Mouse (Mus musculus): ENCODE data around the gene Ddb1. TPM values are rescaled to one million over a fixed set of nuclear protein-coding genes. Genes with fewer than 3 reads are reported as not detected.

Gene Ddb1
- total RNA-seq, 2 experiments from 2014 or later, result 193 to 194 TPM

GRCm38 (mm10) chr19:10589127-10589857 lies 15.8 kb upstream of the Ddb1 start:
- intact Hi-C loops (cut with DNase I), result no loop called here
- DNase-seq (ENCODE audit: low spot score in 2 of 2), result no peak

- DNase-seq (ENCODE audit: low spot score in 2 of 2), result no peak
- intact Hi-C loops (cut with DNase I), result no loop called here
Observed at GRCm38 (mm10) chr19:10590301-10590700, 14.8 kb upstream of the Ddb1 start.

DNA sequence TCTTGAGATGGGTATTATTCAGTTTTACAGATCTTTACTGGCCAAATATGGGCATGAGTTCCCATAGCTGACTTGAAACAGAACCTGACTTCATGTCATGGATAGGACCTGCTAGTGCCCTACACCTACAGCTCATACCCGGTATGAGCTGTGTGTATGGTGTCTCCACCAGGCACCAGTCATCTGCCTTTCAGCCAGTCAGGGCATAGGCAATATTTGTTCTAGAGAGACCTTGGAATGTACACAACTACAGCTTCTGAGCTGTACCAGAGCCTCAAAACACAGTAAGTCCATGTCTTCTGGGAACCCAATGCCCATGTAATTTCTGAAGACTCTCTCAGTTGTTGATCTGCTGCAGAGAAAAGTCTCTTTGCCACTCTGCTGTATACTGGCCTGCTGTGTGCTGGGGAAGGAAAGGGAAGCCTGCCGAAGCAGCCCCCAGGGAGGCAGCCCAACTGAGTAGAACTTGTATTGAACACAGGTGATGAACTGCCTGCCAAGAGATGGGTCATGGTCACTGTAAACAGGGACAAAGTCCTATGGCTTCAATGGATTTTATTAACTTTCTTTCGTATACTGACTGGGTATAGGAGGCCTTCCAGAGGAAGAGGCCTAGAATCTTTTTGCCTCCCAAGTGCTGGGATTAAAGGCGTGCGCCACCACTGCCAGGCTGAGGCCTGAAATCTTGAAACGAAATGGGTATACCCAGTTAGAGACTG lies 13.3 kb upstream of the Ddb1 start:
- intact Hi-C loops (cut with DNase I), result no loop called here
- no peak for DNase-seq (ENCODE audit: low spot score in 2 of 2)

GRCm38 (mm10) chr19:10598188-10598587 lies 6.9 kb upstream of the Ddb1 start:
- intact Hi-C loops (cut with DNase I), result no loop called here
- no peak for DNase-seq (ENCODE audit: low spot score in 2 of 2)

- intact Hi-C loops (cut with DNase I), result no loop called here
- DNase-seq (ENCODE audit: low spot score in 2 of 2), result no peak
Observed at GRCm38 (mm10) chr19:10599648-10600047, 5.5 kb upstream of the Ddb1 start.

- DNase-seq (ENCODE audit: low spot score in 2 of 2), result no peak
- intact Hi-C loops (cut with DNase I), result no loop called here
Observed at GRCm38 (mm10) chr19:10602247-10602769, 2.8 kb upstream of the Ddb1 start.

DNA sequence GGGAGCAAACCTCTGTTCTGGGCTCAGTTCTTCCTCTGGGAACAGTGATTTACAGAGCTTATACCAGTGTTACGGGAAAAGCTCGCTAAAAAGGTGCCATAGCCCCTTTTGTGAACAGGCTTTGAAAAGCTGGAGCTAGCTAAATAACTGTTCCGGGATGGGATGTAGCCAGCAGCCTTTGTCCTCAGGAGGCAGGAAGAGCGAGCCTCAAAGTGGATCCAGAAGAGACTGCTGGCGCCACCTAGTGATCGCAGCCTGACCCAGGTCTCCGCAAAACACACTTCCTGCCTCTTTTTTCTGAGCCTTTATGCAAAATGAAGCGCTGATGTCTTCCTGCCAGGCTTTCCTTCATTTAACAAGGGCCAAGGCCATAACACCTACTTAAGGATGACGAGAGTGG lies 2.3 kb upstream of the Ddb1 start:
- peak; percentile 86 to 91 for DNase-seq (ENCODE audit: low spot score in 2 of 2)
- intact Hi-C loops (cut with DNase I), result no loop called here

- no peak for DNase-seq (ENCODE audit: low spot score in 2 of 2)
- intact Hi-C loops (cut with DNase I), result no loop called here
Observed at GRCm38 (mm10) chr19:10603660-10604523, 1.2 kb upstream of the Ddb1 start.

- intact Hi-C loops (cut with DNase I), result no loop called here
- no peak for DNase-seq (ENCODE audit: low spot score in 2 of 2)
Observed at GRCm38 (mm10) chr19:10604534-10604933, 593 bp upstream of the Ddb1 start.

DNA sequence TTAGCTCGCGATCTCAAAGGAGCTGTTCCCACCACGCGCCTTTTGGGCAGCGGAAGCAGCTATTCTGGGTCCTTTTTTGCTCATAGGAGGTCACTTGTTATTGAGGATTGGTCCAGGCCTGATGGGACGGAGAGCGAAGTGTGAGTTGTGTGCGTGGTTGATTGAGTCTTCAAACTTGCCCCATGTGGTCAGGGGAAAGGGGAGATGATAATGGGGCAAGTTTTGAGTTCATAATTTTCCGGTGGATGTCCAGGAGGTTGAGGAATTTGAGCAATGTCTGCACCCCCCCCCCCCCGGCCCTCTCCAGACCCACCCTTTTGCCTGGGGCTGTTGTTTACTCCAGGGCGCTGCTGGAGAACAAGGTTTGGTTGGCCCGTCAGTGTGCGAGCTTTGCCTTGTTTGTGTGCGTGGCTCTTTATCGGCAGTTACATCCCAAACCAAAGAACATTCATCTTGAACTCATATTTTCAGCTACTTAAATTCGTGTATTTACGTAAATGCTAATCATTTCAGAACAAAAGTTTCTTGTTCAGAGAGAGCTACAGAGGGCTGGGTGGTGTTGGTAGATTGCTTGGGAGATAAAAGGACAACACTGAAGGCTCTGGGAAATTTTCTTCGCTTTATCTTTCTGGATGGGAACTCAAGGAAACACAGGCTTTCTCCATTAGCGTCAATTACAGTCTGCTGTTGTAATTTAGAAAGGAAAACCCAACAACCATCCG lies 935 bp downstream of the Ddb1 start:
- intact Hi-C loops (cut with DNase I), result loop anchor here (1.0 kb wide), 2 partner anchors 29 to 51 kb away; partner anchors contain the start of genes Cyb561a3 and Tmem138
- no peak for DNase-seq (ENCODE audit: low spot score in 2 of 2)

- DNase-seq (ENCODE audit: low spot score in 2 of 2), result peak in 1 of 2 experiments; percentile 21
- intact Hi-C loops (cut with DNase I), result no loop called here
Observed at GRCm38 (mm10) chr19:10608573-10609240, 3.6 kb downstream of the Ddb1 start.

DNA sequence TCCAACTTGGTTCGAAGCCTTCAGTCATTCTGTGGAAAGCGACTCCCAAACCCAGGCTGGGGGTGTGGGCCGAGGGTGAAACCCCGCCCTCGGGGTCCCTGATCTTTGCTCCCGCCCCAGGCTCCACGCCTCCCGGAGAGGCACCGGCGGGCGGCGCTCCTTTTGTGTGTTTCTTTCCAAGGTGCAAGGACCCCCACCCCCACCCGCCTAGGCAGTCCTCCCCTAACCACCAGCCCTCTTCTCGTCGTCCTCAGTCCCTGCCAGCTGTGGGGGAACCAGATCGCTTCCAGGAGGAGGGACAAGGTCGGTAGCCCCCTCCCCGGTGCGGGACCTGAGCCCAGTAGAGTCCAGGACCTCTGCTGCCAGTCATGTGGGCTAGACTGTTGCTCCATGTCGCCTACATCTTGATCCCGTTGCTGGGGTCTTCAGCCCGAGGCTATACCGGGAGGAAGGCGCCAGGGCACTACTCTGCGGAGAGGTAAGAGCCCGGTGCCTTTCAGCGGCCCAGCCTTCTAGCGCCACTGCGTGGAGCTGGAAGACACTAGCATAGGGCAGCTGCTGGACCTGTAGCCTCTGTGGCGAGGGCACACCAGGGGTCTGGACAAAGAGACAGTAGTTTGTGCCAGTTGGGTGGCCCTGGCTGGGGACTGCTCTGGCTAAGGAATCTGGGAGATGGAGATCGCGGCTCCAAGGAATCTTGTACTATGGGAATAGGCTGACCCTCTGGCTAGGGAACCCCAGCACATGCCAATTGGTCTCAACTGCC lies 29.2 kb downstream of the Ddb1 start, which contains the start of gene Vwce:
Gene Vwce (plus strand): TSS at position 108 of the 766 bp plus-strand sequence.
- intact Hi-C loops (cut with DNase I), result no loop called here
- peak; percentile 25 to 38 for DNase-seq (ENCODE audit: low spot score in 2 of 2)

DNA sequence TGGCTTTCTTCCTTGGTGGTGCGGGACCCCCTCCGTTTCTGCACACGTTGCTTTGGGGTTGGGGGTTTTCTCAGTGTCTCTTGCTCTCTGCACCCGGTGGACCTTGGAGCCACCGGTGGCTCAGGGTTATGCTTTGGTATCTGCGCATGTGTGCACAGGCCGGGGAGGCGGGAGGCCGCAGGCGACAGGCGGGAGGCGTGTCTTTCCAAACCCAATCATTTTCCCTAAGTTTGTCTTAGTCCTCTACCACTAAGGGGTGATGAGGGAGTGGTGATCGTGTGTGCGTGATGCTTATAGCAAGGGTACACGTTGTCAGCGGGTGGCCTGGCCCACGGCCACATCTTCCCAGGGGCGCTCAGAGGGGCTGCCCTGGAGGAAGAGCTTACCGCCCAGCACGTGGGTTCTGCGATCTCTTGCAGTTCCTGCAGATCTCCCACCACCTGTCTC lies 29.8 kb downstream of the Ddb1 start:
- intact Hi-C loops (cut with DNase I), result no loop called here
- peak; percentile 65 to 76 for DNase-seq (ENCODE audit: low spot score in 2 of 2)

GRCm38 (mm10) chr19:10637840-10638239 lies 32.7 kb downstream of the Ddb1 start:
- no peak for DNase-seq (ENCODE audit: low spot score in 2 of 2)
- intact Hi-C loops (cut with DNase I), result no loop called here

GRCm38 (mm10) chr19:10640080-10640479 lies 35.0 kb downstream of the Ddb1 start:
- no peak for DNase-seq (ENCODE audit: low spot score in 2 of 2)
- intact Hi-C loops (cut with DNase I), result no loop called here

- intact Hi-C loops (cut with DNase I), result no loop called here
- DNase-seq (ENCODE audit: low spot score in 2 of 2), result no peak
Observed at GRCm38 (mm10) chr19:10640589-10641378, 35.7 kb downstream of the Ddb1 start.

DNA sequence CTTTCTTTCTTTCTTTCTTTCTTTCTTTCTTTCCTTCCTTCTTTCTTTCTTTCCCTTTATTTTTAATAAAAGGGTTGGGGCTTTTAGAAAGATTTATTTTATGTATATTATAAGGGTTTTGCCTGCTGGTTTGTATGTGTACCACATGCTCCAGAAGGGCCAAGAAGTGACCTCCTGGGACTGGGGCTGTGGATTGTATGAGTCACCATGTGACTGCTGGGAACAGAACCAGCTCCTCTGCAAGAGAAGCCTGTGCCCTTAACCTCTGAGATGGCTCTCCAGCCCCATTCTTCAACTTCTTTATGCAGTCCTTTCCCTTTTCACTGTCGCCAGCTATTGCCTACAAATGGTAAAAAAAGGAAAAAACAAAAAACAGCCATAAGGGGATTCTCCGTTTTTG lies 40.5 kb downstream of the Ddb1 start:
- intact Hi-C loops (cut with DNase I), result no loop called here
- no peak for DNase-seq (ENCODE audit: low spot score in 2 of 2)

Data from left cerebral cortex, postnatal 25 days (tissue).